Mouse (Mus musculus) adrenal gland, postnatal 4 days (tissue): ENCODE results near the gene Pfn3. TPM values are rescaled to one million over a fixed set of nuclear protein-coding genes. Genes with fewer than 3 reads are reported as not detected.
"Not testable (repeated sequence)": the region's sequence is repeated elsewhere in the genome, so short reads cannot be mapped to it uniquely, and the experiment has no call there.

Experiments
- DNase-seq, 2 experiments: peaks; one replicate each; pipeline ENCODE4 v3.0.0; 2021 to 2022; ENCODE audit warnings: low spot score in 2 of 2, mixed read lengths in 2 of 2
- long read RNA-seq, 2 experiments: library from polyadenylated mRNA; stranded (forward); transcript quantifications; one replicate each; pipeline ENCODE4 v2.0.0; 2021
- total RNA-seq, 2 experiments: library from RNA; stranded (reverse); gene quantifications; 2 replicates each; pipeline ENCODE4 v1.2.3; 2021

Gene Pfn3
- not detected for total RNA-seq
- long read RNA-seq, experiment 1, result 0 reads
- long read RNA-seq, experiment 2, result 0 reads

GRCm38 (mm10) chr13:55414743-55415380, at the start of gene Pfn3:
Gene Pfn3 (minus strand): TSS chr13:55415232.
- DNase-seq, result no peak

GRCm38 (mm10) chr13:55464027-55464884, 49.2 kb upstream of the Pfn3 start, which contains the start of gene Prr7:
Gene Prr7 (plus strand): TSS chr13:55464267.
- DNase-seq, result peak in 1 of 2 experiments; percentile 32

- DNase-seq, result no peak
Observed at GRCm38 (mm10) chr13:55463399-55464026, 48.5 kb upstream of the Pfn3 start.

- no peak for DNase-seq
Observed at GRCm38 (mm10) chr13:55462965-55463364, 47.9 kb upstream of the Pfn3 start.

- DNase-seq, result no peak
Observed at GRCm38 (mm10) chr13:55451785-55452549, 36.9 kb upstream of the Pfn3 start.

GRCm38 (mm10) chr13:55451296-55451695, 36.3 kb upstream of the Pfn3 start:
- no peak for DNase-seq

- DNase-seq, result peak in 1 of 2 experiments; percentile 50
Observed at GRCm38 (mm10) chr13:55450511-55450980, 35.5 kb upstream of the Pfn3 start.

- no peak for DNase-seq
Observed at GRCm38 (mm10) chr13:55449679-55450441, 34.8 kb upstream of the Pfn3 start.

GRCm38 (mm10) chr13:55449205-55449604, 34.2 kb upstream of the Pfn3 start:
- DNase-seq, result no peak

GRCm38 (mm10) chr13:55448131-55448530, 33.1 kb upstream of the Pfn3 start:
- no peak for DNase-seq

GRCm38 (mm10) chr13:55447543-55447943, 32.5 kb upstream of the Pfn3 start:
- DNase-seq, result no peak

GRCm38 (mm10) chr13:55446483-55447105, 31.6 kb upstream of the Pfn3 start:
- DNase-seq, result no peak

- no peak for DNase-seq
Observed at GRCm38 (mm10) chr13:55445361-55446091, 30.5 kb upstream of the Pfn3 start.

GRCm38 (mm10) chr13:55444937-55445315, 29.9 kb upstream of the Pfn3 start, which contains the start of gene Grk6:
Gene Grk6 (plus strand): TSS chr13:55445072.
- DNase-seq, result peak; percentile 89 to 99

GRCm38 (mm10) chr13:55444286-55444936, 29.4 kb upstream of the Pfn3 start:
- DNase-seq, result no peak

GRCm38 (mm10) chr13:55443799-55444285, 28.8 kb upstream of the Pfn3 start:
- no peak for DNase-seq

- DNase-seq, result not testable (repeated sequence)
Observed at GRCm38 (mm10) chr13:55437111-55437629, 22.1 kb upstream of the Pfn3 start.
